Mouse (Mus musculus) liver, adult 2 months (tissue): ENCODE measurements around the gene Tgm1. TPM values are rescaled to one million over a fixed set of nuclear protein-coding genes. Genes with fewer than 3 reads are reported as not detected.
A peak's percentile ranks its signal among the peaks of the same experiment; 100 is the strongest.

Experiments
- DNase-seq: peaks from one replicate; pipeline ENCODE4 v3.0.0-alpha.2; 2011; ENCODE audit warnings: low read depth, low spot score; ENCODE audit errors: extremely low read depth
- H3K27ac ChIP-seq: fragments of 200-500 bp; replicated peaks from 2 replicates; pipeline ENCODE4 v1.5.1; 2012; ENCODE audit warnings: low read depth, mild to moderate bottlenecking, control low read depth, inconsistent platforms, low read length; ENCODE audit not compliant: insufficient read depth
- H3K27me3 ChIP-seq: fragments of 200-500 bp; 2 replicates; pipeline ENCODE4 v1.6.1; 2012; ENCODE audit warnings: mild to moderate bottlenecking, moderate library complexity, low read length, inconsistent platforms; ENCODE audit not compliant: control insufficient read depth, insufficient read depth
- H3K36me3 ChIP-seq: fragments of 200-500 bp; 2 replicates; pipeline ENCODE4 v1.6.1; 2012; ENCODE audit warnings: low read length, inconsistent platforms; ENCODE audit not compliant: control insufficient read depth, insufficient read depth
- H3K4me1 ChIP-seq: fragments of 200-500 bp; 2 replicates; pipeline ENCODE4 v1.6.1; 2011; ENCODE audit warnings: low read length; ENCODE audit not compliant: control insufficient read depth, insufficient read depth
- H3K4me3 ChIP-seq: fragments of 200-500 bp; 2 replicates; pipeline ENCODE4 v1.5.1; 2011; ENCODE audit warnings: low read depth, mild to moderate bottlenecking, control low read depth, low read length, moderate library complexity; ENCODE audit not compliant: insufficient read depth
- H3K79me2 ChIP-seq: fragments of 200-500 bp; 2 replicates; pipeline ENCODE4 v1.6.1; 2012; ENCODE audit warnings: inconsistent platforms, mild to moderate bottlenecking, low read length, moderate library complexity; ENCODE audit not compliant: control insufficient read depth, insufficient read depth
- H3K9ac ChIP-seq: fragments of 200-500 bp; 2 replicates; pipeline ENCODE4 v1.6.1; 2012; ENCODE audit warnings: low read depth, mild to moderate bottlenecking, control low read depth, inconsistent platforms, low read length
- CTCF ChIP-seq: fragments of 200-500 bp; IDR thresholded peaks from 2 replicates; pipeline ENCODE4 v1.5.1; 2011; ENCODE audit warnings: low read depth, low read length, control low read depth
- POLR2A ChIP-seq: fragments of 200-500 bp; IDR thresholded peaks from 2 replicates; pipeline ENCODE4 v1.6.1; 2011; ENCODE audit warnings: low read length, control low read depth; ENCODE audit not compliant: insufficient read depth; ENCODE audit errors: extremely low read depth
- WGBS: fragments of 180-500 bp; shearing (Covaris S2); methylation state at CpG from one replicate; pipeline ENCODE4 v1.1.7; 2018; 5-methylcytosine and 5-hydroxymethylcytosine counted together
- polyA plus RNA-seq: library from polyadenylated mRNA; depleted of rRNA; stranded (reverse); fragments of >200 nt; gene quantifications from 2 replicates; pipeline ENCODE4 v1.2.3, GENCODE M21; 2012
- total RNA-seq: library from RNA; depleted of rRNA; stranded (reverse); fragments of >200 nt; gene quantifications from 2 replicates; pipeline ENCODE4 v1.2.3, GENCODE M21; 2014

Tgm1 gene
- total and polyA plus RNA-seq, 2 experiments: 7.9 to 22.8 TPM

- H3K4me1 ChIP-seq: peaks cover 28% of the 10 kb centered on the region
- H3K27me3 ChIP-seq: no peaks in the 10 kb centered on the region
- H3K4me3 ChIP-seq: no peak overlapping the region
- TF ChIP-seq CTCF (no peak), POLR2A (no peak)
- DNase-seq: no peak
- H3K79me2 ChIP-seq: peaks cover 4% of the 10 kb centered on the region; the same call in 1 of the 2 replicates
- no peak overlapping the region for H3K9ac ChIP-seq
- WGBS: 94% methylated on average over 6 of the region's 6 CpGs
- H3K27ac ChIP-seq: no peak overlapping the region
- peaks cover 3% of the 10 kb centered on the region; the same call in 1 of the 2 replicates for H3K36me3 ChIP-seq
Observed at GRCm38 (mm10) chr14:55716271-55716670, 2.5 kb upstream of the Tgm1 start.

- peak; percentile 88 for DNase-seq
- peaks cover 24% of the 10 kb centered on the region for H3K4me1 ChIP-seq
Observed at GRCm38 (mm10) chr14:55714893-55715292, 1.2 kb upstream of the Tgm1 start.

DNA sequence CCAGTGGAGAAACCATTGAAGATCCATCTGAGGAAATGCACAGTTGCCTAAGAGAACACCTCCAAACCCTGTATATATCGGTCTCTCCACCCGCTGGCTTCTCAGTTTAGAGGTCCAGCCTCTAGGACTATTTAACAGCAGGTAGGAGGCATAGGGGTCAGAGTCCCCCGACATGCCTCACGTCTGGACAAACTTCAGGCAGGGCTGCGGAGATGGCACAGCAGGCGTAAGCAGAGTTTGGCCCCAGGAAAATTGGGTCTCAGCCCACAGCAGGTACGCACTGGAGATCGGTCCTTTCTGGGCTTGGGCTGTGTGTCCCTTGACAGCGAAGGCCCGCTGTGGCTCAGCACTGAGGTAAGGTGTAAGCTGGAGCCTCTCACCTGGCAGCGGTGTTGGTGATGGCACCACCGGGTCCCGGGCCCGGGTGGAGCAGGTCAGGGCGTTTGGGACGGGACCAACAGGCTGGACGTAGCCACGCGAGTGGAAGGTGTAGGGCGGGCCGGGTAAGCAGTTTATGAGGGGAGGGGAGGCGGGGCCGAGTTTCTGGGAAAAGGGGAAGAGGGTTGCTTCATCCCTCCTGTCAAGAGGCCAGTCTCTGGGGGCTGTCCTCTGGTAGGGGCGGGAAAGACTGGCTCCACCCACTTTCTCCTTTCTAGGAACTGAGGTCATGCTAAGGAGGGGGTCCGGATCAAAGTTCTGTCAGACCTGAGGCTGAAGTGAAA is 558 bp downstream of the Tgm1 start:
- H3K27ac ChIP-seq: peak overlapping the region; percentile 87
- peaks cover 24% of the 10 kb centered on the region for H3K4me1 ChIP-seq
- H3K36me3 ChIP-seq: peaks cover 4% of the 10 kb centered on the region; the same call in 1 of the 2 replicates
- H3K4me3 ChIP-seq: peak overlapping the region; percentile 82
- H3K79me2 ChIP-seq: peaks cover 4% of the 10 kb centered on the region; the same call in 1 of the 2 replicates
- 4% methylated on average over 25 of the region's 25 CpGs for WGBS
- TF ChIP-seq CTCF (no peak), POLR2A (0 out of 2 replicates have a peak, but pooled peaks have one; percentile 23)
- no peaks in the 10 kb centered on the region for H3K27me3 ChIP-seq
- H3K9ac ChIP-seq: peak overlapping the region; percentile 80
- peak; percentile 74 for DNase-seq

More at GRCm38 (mm10) chr14:55714893-55715292, 1.2 kb upstream of the Tgm1 start:
- no peaks in the 10 kb centered on the region for H3K27me3 ChIP-seq
- H3K79me2 ChIP-seq: peaks cover 4% of the 10 kb centered on the region; the same call in 1 of the 2 replicates
- peaks cover 3% of the 10 kb centered on the region; the same call in 1 of the 2 replicates for H3K36me3 ChIP-seq
- no peak overlapping the region for H3K9ac ChIP-seq
- peak overlapping the region; percentile 65 for H3K27ac ChIP-seq
- TF ChIP-seq CTCF (no peak), POLR2A (no peak)
- WGBS: 18% methylated on average over 6 of the region's 6 CpGs
- H3K4me3 ChIP-seq: no peak overlapping the region

DNA sequence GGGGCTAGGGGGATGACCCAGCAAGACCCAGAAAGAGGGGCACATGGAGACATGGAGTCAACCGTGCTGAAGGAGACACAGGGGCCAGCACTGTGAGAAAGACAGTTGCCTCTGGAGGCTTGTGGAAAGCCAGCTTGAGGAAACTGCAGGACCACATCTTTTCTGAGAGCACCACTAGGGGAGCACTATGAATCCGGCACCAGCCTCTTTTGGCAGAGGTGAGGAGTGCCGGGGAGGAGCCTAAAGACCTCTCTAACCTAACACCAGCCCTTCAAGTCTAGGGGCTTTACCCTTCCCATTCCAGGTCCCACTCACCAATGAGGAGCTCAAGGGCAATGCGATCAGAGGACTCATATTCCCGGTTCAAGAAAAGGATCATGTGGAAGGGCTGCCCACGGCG is 1.9 kb downstream of the Tgm1 start:
- H3K4me3 ChIP-seq: peak overlapping the region; percentile 82
- peak; percentile 20 for TF ChIP-seq CTCF
- TF ChIP-seq POLR2A: no peak
- 74% methylated on average over 7 of the region's 7 CpGs for WGBS

DNA sequence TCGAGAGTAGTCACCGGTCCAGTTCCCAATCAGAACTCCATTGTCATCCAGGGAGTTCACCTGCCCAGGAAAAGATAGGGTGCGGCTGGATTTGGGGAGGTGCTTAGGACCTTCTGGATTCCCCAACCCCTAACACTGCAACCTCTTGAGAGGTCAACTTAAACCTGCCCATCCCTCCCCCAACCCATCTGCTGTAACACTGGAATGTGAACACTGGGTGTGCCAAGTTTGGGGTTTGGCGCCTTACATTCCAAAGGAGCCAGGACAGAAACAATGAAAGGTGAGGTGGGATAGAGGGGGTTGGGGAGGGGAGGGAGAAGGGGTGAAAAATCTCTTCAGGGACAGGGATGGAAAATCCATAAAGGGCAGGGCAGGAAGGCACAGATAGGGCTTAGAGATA is 4.2 kb downstream of the Tgm1 start:
- Histone ChIP-seq H3K27me3 (no peaks in the 10 kb centered on the region), H3K9ac (no peak overlapping the region), H3K4me3 (no peak overlapping the region), H3K4me1 (peaks cover 20% of the 10 kb centered on the region), H3K36me3 (0 out of 2 replicates have a peak, but pooled peaks cover 3% of the 10 kb centered on the region), H3K79me2 (peaks cover 4% of the 10 kb centered on the region; the same call in 1 of the 2 replicates), H3K27ac (no peak overlapping the region)
- WGBS: 91% methylated on average over 4 of the region's 4 CpGs
- no peak for TF ChIP-seq CTCF
- no peak for TF ChIP-seq POLR2A
- DNase-seq: no peak

More for the DNA sequence above, 1.9 kb downstream of the Tgm1 start:
- DNase-seq: no peak
- Histone ChIP-seq H3K36me3 (0 out of 2 replicates have a peak, but pooled peaks cover 3% of the 10 kb centered on the region), H3K9ac (no peak overlapping the region; the same call in 1 of the 2 replicates), H3K79me2 (peaks cover 4% of the 10 kb centered on the region; the same call in 1 of the 2 replicates), H3K4me1 (peaks cover 24% of the 10 kb centered on the region), H3K27me3 (no peaks in the 10 kb centered on the region), H3K27ac (no peak overlapping the region)

DNA sequence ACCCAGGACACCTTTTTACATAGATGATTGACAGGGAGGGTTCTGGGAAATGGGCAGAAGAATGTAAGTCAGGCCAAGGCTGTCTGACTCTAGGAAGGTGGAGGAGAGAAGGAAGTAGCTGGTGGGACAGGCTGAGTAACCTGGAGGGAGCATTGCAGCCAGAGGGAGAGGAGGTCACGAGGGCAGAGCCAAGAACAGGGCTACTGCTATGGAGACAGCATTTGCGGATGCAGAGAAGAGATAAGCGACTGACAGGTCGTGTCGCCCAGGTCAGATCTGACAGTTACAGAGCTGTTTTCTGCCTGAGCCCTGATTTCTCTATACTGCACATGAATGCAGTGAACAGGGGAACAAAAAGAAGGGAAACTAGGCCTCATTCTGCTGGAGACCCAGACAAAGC is 6.3 kb downstream of the Tgm1 start:
- WGBS: 91% methylated on average over 5 of the region's 5 CpGs
- DNase-seq: no peak
- peaks cover 9% of the 10 kb centered on the region; the same call in 1 of the 2 replicates for H3K36me3 ChIP-seq
- H3K79me2 ChIP-seq: peaks cover 2% of the 10 kb centered on the region; the same call in 1 of the 2 replicates
- H3K4me1 ChIP-seq: peaks cover 9% of the 10 kb centered on the region; the same call in 1 of the 2 replicates
- H3K4me3 ChIP-seq: no peak overlapping the region
- H3K27me3 ChIP-seq: no peaks in the 10 kb centered on the region
- no peak overlapping the region for H3K27ac ChIP-seq
- H3K9ac ChIP-seq: no peak overlapping the region
- TF ChIP-seq POLR2A (no peak), CTCF (no peak)
